Mouse (Mus musculus) c-Kit-positive CD71-positive TER-119-positive erythroid progenitor cells, embryonic 14.5 days (primary cell): ENCODE data around the gene Ankrd6.

Source experiments
- DNase-seq: peaks from one replicate; pipeline ENCODE4 v3.0.0-alpha.2; 2013; ENCODE audit warnings: low spot score

Ankrd6 gene

GRCm38 (mm10) chr4:32770284-32770810, 180.3 kb downstream of the Ankrd6 start:
- no peak for DNase-seq

GRCm38 (mm10) chr4:32768046-32768445, 182.6 kb downstream of the Ankrd6 start:
- no peak for DNase-seq

DNA sequence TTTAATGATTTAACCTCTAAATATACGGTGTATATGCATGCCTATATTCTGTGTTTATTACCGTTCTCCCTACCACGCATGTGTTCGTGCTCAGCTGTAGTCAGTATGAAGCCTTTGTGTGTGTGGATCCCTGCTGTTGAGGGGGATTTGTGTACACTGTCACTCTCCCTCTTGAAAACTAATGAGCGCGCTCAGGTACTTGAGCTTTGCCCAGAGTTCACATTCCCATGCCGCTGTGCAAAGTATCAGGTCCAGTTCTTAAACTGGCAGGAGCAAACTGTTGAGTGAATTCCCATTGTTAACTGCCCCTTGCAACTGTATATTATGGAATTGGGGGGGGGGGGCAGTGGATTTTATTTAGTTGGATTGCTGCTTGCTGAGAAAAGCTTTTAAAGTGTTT, 183.2 kb downstream of the Ankrd6 start:
- DNase-seq: no peak

GRCm38 (mm10) chr4:32757430-32757829, 193.2 kb downstream of the Ankrd6 start:
- DNase-seq: no peak
